Mouse (Mus musculus): Measurements from ENCODE around the gene Gm6370.

GRCm38 (mm10) chr5:146471311-146471710, 19.9 kb upstream of the Gm6370 start:
- TF ChIP-seq CTCF (IDR thresholded peaks at IDR 0.05 in 2 of 3, conservative IDR thresholded peaks at IDR 0.05 in 1 of 3; ENCODE audit: control insufficient read depth in 1 of 3, insufficient read depth in 1 of 3, low read depth in 2 of 3, low read length in 3 of 3, poor library complexity in 1 of 3, severe bottlenecking in 1 of 3) (no peak), GATA1 (IDR thresholded peaks at IDR 0.05; ENCODE audit: low read depth, low read length) (no peak), POLR2A (IDR thresholded peaks at IDR 0.05; ENCODE audit: control insufficient read depth in 1 of 2, insufficient read depth in 1 of 2, low read depth in 1 of 2, low read length in 2 of 2, poor library complexity in 1 of 2) (no peak), ZKSCAN1 (IDR thresholded peaks at IDR 0.05; ENCODE audit: low read depth, low read length) (no peak), EP300 (IDR thresholded peaks at IDR 0.05; ENCODE audit: low read depth in 1 of 2, low read length in 2 of 2) (no peak)

Measured in MEL (cell line).